Mouse (Mus musculus): Measurements from ENCODE around the gene Stk10.

GRCm38 (mm10) chr11:32561465-32562355, 28.6 kb downstream of the Stk10 start:
- TF ChIP-seq CTCF (IDR thresholded peaks at IDR 0.05; ENCODE audit: borderline replicate concordance, extremely low read depth, insufficient read depth, insufficient read length) (no peak), POLR2A (IDR thresholded peaks at IDR 0.05; ENCODE audit: borderline replicate concordance, extremely low read depth, insufficient read depth, insufficient read length, poor library complexity, severe bottlenecking) (no peak)

Measured in brain, embryonic 14.5 days (tissue).